Mouse (Mus musculus): ENCODE results near the gene Pdss2.

Gene Pdss2

GRCm38 (mm10) chr10:43430606-43431005 is 209.3 kb downstream of the Pdss2 start:
- in situ Hi-C loops (cut with MboI, MseI) = no loop called here

- in situ Hi-C loops (cut with MboI, MseI) = no loop called here
These were observed 213.0 kb downstream of the Pdss2 start for GRCm38 (mm10) chr10:43434326-43434725.

GRCm38 (mm10) chr10:43435757-43436156 is 214.5 kb downstream of the Pdss2 start:
- in situ Hi-C loops (cut with MboI, MseI) = no loop called here

GRCm38 (mm10) chr10:43439492-43439941 is 218.2 kb downstream of the Pdss2 start:
- in situ Hi-C loops (cut with MboI, MseI) = no loop called here

GRCm38 (mm10) chr10:43440050-43440449 is 218.8 kb downstream of the Pdss2 start:
- in situ Hi-C loops (cut with MboI, MseI) = no loop called here

- in situ Hi-C loops (cut with MboI, MseI) = no loop called here
These were observed 219.9 kb downstream of the Pdss2 start for GRCm38 (mm10) chr10:43440981-43441740.

GRCm38 (mm10) chr10:43448656-43449055 is 227.4 kb downstream of the Pdss2 start:
- in situ Hi-C loops (cut with MboI, MseI) = no loop called here

- in situ Hi-C loops (cut with MboI, MseI) = loop anchor here in 1 of 2 experiments (25.0 kb wide), 1 partner anchor 640 kb away; no protein-coding TSS in a partner anchor
These were observed 230.8 kb downstream of the Pdss2 start for GRCm38 (mm10) chr10:43451848-43452662.

- in situ Hi-C loops (cut with MboI, MseI) = loop anchor here in 1 of 2 experiments (25.0 kb wide), 1 partner anchor 640 kb away; no protein-coding TSS in a partner anchor
These were observed 231.3 kb downstream of the Pdss2 start for GRCm38 (mm10) chr10:43452663-43452996.

- in situ Hi-C loops (cut with MboI, MseI) = loop anchor here in 1 of 2 experiments (25.0 kb wide), 1 partner anchor 642 kb away; no protein-coding TSS in a partner anchor
These were observed 232.9 kb downstream of the Pdss2 start for GRCm38 (mm10) chr10:43454219-43454618.

GRCm38 (mm10) chr10:43454671-43455070 is 233.4 kb downstream of the Pdss2 start:
- in situ Hi-C loops (cut with MboI, MseI) = loop anchor here in 1 of 2 experiments (25.0 kb wide), 1 partner anchor 642 kb away; no protein-coding TSS in a partner anchor

GRCm38 (mm10) chr10:43462821-43463220 is 241.5 kb downstream of the Pdss2 start:
- in situ Hi-C loops (cut with MboI, MseI) = loop anchor here in 1 of 2 experiments (25.0 kb wide), 1 partner anchor 651 kb away; no protein-coding TSS in a partner anchor

- in situ Hi-C loops (cut with MboI, MseI) = loop anchor here in 1 of 2 experiments (25.0 kb wide), 1 partner anchor 651 kb away; no protein-coding TSS in a partner anchor
These were observed 241.9 kb downstream of the Pdss2 start for GRCm38 (mm10) chr10:43463227-43463626.

- in situ Hi-C loops (cut with MboI, MseI) = loop anchor here in 1 of 2 experiments (25.0 kb wide), 1 partner anchor 654 kb away; no protein-coding TSS in a partner anchor
These were observed 244.9 kb downstream of the Pdss2 start for GRCm38 (mm10) chr10:43466223-43466622.

- in situ Hi-C loops (cut with MboI, MseI) = loop anchor here in 1 of 2 experiments (25.0 kb wide), 1 partner anchor 655 kb away; no protein-coding TSS in a partner anchor
These were observed 246.4 kb downstream of the Pdss2 start for GRCm38 (mm10) chr10:43467659-43468058.

GRCm38 (mm10) chr10:43468293-43468692 is 247.0 kb downstream of the Pdss2 start:
- in situ Hi-C loops (cut with MboI, MseI) = loop anchor here in 1 of 2 experiments (25.0 kb wide), 1 partner anchor 656 kb away; no protein-coding TSS in a partner anchor

GRCm38 (mm10) chr10:43475376-43475775 is 254.1 kb downstream of the Pdss2 start:
- in situ Hi-C loops (cut with MboI, MseI) = no loop called here

GRCm38 (mm10) chr10:43477459-43477858 is 256.2 kb downstream of the Pdss2 start:
- in situ Hi-C loops (cut with MboI, MseI) = no loop called here

- in situ Hi-C loops (cut with MboI, MseI) = no loop called here
These were observed 256.8 kb downstream of the Pdss2 start for GRCm38 (mm10) chr10:43477865-43478681.

- in situ Hi-C loops (cut with MboI, MseI) = no loop called here
These were observed 257.6 kb downstream of the Pdss2 start, which contains the start of gene Bend3 for GRCm38 (mm10) chr10:43478751-43479435. Bend3 (plus strand) TSS chr10:43478831.

Measured in T-helper 17 cell (primary cell).